Mouse (Mus musculus): ENCODE measurements at regions not wholly inside any gene's neighbourhood (a gene's known extent, or its start where the extent isn't known, plus 50 kb on each side); places are given as distances from the start of the nearest gene placed in this dataset.
"Not testable (repeated sequence)": the region's sequence is repeated elsewhere in the genome, so short reads cannot be mapped to it uniquely, and the experiment has no call there.

DNA sequence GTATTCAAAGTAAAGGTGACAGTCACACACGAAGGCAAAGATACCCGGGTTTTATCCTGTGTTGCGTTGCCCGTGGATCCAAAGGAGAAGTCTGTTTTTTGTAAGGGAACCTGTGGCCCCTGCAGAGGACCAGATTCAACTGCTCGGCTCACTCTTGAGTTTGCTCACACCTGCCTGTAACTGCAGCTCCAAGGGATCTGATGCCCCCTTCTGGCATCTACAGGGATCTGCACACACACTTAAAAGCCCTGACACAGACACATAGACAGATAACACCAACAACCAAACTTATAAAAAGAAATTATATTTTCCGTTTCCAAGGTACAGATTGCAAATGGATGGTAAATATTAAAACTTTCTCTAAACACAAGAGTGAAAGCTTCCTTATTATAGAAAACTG is 223.3 kb upstream of the 1700056E22Rik start:
- no peak for DNase-seq (ENCODE audit: low spot score in 2 of 2)

DNA sequence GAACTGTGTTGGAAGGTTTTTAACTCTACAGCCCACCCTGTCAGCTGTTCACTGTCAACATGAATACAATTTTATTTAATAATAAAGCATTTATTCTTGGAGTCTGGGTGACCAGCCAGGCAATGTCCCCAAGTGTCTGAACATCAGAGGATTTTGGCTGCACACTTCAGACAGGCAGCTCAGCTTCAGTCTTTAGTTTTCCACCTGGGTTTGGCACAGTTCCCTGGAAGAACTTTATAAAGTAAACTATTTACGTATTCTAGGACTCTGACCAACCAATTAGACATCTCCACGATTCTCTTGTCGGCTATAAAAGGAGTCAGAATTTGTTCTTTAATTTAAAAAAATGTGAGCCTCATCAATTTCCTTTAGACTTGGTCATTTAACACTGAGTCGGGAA is 220.8 kb upstream of the 1700056E22Rik start:
- no peak for DNase-seq (ENCODE audit: low spot score in 2 of 2)

DNA sequence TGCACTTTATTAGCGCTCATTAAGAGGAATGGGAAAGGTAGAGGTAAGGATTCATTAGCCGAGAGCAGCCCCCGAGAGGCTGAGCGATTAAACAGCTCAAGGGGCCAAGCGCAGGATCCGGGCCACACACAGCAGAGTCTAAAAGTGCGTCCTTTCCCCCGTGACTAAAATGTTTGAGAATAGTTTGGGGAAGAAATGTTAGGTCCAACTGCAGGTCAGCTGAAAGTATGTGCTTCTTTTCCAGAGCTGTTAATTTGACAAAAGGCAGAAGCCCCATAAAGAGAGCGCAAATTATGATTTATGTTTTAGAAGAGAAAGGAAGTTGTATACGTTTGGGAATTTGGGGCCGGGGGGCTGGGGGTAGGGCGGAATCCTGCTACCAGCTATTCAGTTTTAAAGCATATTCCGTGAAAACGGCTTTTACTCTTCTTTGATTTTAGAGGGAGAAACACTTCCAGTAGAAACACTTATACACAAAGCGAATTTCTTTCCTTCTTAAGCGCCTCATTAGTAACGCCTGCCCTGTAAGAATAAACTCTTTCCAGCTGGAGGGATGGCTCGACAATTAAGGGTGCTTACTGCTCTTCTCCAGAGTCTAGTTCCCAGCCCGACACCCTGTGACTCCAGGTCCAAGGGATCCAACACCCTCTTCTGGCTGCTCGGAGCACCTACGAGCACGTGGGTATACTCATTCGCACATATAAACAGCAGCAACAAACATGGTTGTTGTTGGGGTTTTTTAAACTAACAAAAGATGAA is 210.8 kb upstream of the 1700056E22Rik start:
- DNase-seq (ENCODE audit: low spot score in 2 of 2) = no peak

DNA sequence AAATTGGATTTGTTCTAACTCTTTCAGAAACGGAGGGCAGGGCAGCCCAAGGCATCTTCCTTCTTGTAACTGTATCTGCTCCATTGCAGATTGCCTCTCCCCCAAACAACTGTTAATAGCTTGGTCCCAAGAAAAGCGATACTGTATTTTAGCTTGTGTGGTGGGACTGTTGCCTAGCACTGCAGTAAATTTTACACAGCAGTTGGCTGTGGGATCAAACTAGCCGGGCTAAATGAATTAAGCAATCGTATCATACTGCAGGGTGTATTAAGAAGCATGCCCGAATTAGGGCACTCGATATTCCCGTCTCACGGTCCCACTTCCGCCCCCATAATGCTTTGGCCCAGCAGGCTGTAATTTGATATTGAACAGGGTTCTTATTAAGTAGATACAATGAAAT is 210.2 kb upstream of the 1700056E22Rik start:
- no peak for DNase-seq (ENCODE audit: low spot score in 2 of 2)

DNA sequence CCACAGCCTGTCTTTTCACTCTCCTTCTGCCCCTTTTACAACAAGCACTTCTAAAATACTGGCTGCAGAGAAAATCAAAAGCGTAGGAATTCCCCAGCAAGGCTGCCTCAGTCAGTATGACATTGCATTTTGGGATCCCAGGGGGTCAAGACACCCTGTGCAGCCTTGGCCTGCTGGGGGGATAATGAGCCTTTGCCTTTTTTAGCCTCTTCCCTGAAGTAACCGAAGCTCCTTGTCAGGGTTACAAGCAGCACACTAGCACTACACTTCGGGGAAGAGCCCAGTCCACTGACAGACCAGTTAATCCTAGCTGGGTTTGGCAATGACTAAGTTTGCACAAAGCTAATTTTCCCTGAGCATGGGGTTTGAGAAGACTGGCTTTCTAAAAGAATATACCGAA is 207.7 kb upstream of the 1700056E22Rik start:
- DNase-seq (ENCODE audit: low spot score in 2 of 2) = no peak

DNA sequence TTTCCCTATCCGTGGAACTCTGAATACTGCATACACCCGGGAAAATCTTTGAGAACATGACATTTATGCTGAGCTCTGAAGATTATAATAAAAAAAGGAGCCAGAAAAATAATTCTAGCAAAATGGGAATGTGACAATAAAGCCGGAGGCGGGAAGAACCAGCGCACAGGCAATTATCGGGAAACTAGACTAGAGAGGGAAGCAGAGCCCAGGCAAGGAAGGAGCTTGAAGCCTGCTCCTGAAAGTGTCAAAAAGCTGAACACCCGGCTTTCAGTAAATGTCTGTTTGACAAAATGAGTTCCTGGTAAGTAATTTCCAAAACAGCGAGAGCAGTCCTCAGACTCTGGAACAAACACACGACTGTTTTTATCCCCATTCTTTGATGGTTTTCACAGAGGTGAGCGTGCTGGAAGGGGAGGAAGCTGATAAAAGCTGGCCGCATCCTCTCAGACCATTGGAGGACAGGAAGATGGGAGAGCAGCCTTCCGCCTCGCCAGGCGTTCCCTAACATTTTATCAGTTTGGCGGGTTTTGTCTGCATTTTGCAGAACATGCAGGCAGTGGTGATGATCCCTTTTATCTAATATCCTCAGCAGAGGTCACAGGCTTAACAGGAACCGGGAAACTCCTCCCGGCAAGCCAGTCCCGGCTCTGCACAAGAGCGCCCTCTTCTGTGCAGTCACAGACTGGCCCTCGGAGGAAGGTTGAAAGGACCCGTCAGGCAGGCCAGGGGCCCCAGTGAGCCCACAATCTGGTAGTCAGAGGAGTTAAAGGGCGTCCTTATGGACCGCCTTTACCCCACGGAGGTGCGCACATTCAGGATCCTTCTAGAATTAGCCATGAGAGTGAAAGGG is 201.3 kb upstream of the 1700056E22Rik start:
- DNase-seq (ENCODE audit: low spot score in 2 of 2) = peak; percentile 36 to 64

DNA sequence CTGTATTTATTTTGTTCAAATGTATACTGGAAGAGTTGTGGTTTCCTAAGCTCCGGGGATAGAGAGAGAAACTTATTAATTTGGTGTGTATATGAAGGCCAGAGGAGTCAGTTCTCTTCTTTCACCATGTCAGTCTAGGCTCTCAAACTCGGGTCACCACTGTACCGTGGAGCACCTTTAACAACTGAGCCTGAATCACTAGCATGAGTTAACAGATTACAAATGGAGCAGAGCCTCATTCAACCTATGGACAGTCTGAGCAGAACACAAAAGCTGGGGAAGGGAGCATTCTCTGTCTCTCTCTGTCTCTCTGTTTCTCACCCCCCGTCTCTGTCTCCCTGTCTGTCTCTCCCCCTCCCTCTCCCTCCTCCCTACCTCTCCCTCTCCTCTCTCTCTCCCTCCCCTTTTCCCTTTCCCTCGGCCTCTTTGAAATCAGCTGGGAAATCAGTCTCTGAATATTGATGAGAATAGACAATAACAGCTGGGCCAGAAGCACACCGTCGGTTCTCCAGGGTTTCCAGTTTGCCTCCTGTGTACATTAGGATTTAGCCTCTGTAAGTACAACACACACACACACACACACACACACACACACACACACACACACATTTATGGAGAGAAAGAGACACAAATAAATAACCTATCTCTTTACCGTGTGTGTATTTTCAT is 200.4 kb upstream of the 1700056E22Rik start:
- no peak for DNase-seq (ENCODE audit: low spot score in 2 of 2)

DNA sequence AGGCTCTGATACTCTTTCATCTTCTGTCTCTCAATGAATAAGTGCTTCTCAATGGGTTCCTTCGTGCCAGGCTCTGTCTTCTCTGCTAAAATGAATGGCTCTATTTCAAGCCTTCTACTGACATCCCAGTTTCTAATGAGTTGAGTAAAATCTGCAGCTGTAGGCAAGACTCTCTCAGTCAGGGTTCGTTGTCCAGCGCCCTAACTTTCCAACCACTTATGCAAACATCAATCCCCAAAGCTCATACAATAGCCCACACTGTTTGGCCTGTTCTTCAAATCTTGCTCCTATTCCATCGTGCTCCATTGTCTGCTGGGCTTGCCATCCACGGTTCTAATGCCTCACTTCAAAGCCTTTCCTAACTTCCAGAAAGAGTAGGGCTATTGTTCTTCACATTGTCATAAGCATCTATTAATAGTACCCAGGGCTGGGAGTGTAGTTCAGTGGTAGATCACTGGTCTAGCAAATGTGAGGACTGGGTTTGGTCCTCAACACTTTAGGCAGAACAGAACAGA is 199.7 kb upstream of the 1700056E22Rik start:
- no peak for DNase-seq (ENCODE audit: low spot score in 2 of 2)

DNA sequence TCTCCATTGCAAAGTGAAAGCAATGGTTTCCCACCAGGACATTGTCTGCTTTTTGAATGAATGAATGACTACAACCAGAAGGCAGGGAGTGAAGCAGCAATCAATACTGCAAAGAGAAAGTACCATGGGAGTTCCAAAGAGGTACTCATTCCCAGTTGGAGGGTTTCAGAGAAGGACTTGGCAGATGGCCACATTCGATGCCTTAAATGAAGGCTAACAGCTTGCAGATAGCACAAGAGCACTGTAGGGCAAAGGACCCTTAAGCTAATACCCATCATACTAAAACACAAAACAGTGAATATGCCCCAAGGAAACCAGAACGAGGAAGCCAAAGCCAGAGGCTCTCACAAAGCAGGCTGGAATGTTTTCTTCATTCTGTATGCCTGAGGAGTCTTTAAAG is 188.2 kb upstream of the 1700056E22Rik start:
- DNase-seq (ENCODE audit: low spot score in 2 of 2) = no peak

DNA sequence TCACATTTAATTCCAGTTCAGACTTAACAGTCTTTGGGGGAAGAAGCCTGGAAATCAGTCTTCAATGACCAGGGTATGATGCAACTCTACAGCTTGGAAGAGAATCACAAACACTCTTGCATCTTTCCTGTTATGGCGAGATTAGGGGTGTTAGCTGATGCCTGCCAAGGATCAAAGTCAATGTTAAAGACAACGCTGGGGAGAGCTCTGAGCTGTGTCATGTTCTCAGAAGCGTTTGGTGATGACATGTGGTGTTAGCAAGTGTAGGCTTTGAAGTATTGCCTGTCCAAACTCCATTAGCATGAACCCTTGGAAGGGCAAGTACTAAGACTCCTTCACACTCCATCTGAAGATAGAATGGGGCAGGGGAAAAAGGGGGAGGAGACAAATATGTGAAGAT is 187.7 kb upstream of the 1700056E22Rik start:
- no peak for DNase-seq (ENCODE audit: low spot score in 2 of 2)

DNA sequence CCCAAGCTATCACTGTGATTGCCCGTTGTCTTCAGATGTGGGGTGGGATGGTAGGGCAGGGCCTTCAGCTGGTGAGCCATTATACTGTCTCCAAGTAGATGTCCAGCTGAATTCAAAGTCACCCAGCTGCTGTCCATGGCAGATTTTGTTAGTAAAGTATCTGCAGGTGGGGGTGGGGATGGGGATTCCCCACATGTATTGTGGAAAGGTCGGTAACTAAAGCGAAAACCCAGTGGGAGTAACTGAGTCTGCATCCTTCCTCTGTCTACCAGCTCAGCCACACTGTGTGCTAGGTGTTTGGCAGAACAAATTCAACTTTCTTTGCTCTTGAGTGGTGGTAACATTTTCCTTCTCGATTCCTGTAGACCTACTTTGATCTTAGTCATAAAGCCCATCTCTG is 163.2 kb upstream of the 1700056E22Rik start:
- DNase-seq (ENCODE audit: low spot score in 2 of 2) = no peak

DNA sequence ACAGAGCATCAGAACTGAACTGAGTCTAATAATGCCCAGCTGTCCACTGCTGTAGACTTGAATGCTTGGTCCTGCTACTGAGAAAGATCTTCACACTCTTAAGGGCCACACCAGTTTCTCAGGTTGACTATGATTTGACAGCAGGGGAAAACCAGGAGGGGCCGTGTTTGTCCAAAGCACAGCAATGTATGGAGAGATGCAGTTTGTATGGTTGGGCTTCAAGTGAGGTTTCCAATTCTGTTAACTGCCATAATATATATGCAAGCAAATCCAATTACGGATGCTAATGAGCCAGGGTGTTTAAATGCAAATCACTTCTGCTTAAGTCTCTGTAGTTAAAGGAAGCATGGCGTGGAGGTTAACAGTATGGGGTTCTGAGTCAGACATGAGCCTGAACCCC is 157.2 kb upstream of the 1700056E22Rik start:
- DNase-seq (ENCODE audit: low spot score in 2 of 2) = no peak

DNA sequence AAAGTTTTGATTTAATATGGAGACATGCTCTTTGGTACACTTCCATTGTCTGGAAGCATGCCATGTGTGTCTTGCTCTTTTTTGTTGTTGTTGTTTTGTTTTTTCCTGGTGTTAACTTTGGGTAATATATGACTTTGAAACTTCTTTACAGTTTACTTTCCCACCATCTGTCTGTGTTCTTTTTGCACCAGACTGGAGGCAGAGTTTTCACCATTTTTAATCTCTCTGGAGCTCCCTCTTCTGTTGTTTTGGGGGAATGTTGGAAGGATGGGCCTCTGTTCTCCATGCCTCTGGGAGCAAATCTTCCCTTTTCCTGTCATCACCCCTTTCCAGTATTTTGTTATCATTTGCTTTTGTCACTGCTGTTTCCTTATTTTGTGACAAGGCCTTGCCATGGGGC is 153.5 kb upstream of the 1700056E22Rik start:
- DNase-seq (ENCODE audit: low spot score in 2 of 2) = no peak

DNA sequence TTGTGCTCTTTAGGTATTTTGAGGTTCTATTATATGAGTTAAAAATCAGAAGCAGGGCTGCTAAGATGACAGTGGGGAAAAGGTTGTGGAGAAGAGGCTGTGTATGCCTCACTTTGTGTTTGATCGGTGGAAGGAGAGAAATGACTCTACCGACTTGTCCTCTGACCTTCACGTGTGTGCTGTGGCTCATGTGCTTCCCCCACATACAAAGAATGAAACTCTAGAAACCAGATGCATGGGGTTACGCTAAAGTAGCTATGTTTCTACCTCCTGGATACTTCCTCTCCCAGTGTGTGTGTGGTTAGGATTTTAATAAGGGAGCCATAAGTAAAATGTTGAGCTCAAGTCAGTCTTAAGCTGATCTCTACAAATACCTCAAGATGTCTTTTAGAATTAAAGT is 148.1 kb upstream of the 1700056E22Rik start:
- no peak for DNase-seq (ENCODE audit: low spot score in 2 of 2)

DNA sequence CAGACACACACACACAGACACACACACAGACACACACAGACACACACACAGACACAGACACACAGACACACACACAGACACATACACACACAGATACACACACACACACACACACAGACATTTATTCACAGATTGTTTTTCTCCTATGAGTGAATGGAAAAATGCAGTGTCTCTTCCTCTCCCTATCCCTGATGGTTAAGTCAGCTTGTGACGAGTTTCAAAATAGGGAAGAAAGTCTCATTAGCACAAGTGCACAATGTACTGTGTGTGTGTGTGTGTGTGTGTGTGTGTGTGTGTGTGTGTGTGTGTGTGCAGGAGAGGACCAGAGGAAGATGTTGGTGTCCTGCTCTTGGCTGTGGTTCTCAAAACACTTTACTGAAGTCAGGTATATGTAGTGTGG is 140.3 kb upstream of the 1700056E22Rik start:
- not testable (repeated sequence) for DNase-seq (ENCODE audit: low spot score in 2 of 2)

DNA sequence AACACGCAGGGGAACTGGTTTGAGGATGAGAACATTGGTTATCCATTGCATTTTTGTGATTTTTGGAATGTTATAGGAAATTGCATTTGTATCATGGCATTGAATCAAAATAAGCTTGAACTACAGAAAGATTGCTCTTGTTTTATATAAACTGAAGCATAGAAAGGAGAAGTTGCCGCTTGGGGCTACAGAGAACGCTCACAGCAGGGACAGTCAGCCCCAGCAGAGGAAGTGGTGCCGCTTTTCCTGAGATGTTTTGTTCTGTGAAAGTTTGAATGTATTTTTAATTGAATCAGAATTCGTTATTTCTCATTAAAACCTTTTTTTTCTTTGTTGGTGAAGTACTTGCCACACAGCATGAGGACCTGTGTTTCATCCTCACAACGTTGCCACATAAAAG is 139.6 kb upstream of the 1700056E22Rik start:
- no peak for DNase-seq (ENCODE audit: low spot score in 2 of 2)

DNA sequence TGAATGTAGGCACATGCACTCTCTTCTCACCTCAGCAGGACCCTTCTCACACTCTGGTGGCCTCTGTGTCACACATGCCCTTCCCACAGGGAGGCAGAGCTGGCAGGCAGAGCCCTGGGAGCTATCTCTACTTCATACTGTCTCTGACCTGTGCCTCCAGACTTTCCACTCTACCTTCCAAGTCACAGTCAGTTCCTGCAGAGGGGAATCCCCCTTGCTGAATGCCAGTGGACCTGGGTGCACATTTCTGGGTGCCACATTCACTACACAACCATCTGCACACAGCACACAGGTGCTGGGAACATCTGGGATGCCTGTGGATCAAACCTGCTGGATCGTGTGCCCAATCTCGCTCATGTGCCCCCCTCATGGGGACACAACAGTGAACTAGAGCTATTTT is 138.9 kb upstream of the 1700056E22Rik start:
- no peak for DNase-seq (ENCODE audit: low spot score in 2 of 2)

DNA sequence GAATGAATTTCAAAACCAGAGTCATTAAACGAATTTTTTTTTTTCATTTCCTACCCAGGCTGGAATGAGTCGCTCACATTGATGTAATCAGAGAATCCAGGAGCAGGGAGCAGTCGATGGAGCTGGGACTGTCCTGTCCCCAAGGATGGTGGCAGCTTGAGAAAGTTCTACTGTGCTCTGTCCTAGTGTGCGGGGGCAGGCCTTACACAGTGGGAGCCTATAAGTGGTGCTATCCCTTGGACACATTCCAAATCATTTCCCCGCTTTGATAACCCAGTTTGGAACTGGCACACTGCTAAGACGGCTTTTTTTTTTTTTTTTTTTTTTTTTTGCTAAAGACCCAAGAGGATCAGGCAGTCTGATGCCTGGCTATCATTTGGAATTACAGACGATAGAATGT is 137.5 kb upstream of the 1700056E22Rik start:
- no peak for DNase-seq (ENCODE audit: low spot score in 2 of 2)

DNA sequence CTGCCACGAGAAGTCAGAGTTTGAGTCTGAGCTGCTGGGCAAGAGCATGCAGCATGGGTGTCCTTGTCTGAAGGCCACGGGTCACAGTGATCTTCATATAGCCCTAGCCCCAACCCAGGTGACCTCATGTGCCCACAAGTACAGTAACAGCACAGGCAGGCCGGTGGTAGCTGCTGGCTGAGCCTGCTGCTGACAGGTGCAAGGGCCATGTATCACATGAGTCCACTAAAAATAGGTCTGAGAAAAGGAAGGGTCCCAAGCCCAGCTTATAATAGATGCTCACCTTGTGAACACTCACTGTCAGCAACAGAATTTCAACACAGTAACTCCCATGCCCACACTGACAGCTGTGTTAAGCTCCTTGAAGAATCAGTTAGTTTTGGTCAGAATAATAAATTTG is 136.8 kb upstream of the 1700056E22Rik start:
- DNase-seq (ENCODE audit: low spot score in 2 of 2) = no peak

DNA sequence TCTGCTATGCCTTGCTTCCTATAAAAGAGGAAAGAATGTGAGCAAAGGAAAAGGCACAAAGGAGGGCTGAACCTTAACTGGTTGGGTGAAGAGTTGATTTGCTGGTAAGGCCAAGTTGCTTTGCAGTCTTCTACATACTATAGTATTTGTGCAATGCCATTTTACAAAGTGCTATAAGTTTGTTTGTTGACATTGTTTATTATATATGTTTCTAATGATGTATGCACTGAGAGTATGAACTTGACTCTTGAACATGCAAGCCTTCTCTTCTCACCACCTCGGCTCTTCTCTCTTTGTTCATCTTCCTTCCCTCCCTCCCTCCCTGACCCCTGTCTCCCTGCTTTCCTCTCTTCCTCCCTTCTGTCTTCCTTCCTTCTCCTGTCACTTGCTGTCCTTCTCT is 135.9 kb upstream of the 1700056E22Rik start:
- no peak for DNase-seq (ENCODE audit: low spot score in 2 of 2)

DNA sequence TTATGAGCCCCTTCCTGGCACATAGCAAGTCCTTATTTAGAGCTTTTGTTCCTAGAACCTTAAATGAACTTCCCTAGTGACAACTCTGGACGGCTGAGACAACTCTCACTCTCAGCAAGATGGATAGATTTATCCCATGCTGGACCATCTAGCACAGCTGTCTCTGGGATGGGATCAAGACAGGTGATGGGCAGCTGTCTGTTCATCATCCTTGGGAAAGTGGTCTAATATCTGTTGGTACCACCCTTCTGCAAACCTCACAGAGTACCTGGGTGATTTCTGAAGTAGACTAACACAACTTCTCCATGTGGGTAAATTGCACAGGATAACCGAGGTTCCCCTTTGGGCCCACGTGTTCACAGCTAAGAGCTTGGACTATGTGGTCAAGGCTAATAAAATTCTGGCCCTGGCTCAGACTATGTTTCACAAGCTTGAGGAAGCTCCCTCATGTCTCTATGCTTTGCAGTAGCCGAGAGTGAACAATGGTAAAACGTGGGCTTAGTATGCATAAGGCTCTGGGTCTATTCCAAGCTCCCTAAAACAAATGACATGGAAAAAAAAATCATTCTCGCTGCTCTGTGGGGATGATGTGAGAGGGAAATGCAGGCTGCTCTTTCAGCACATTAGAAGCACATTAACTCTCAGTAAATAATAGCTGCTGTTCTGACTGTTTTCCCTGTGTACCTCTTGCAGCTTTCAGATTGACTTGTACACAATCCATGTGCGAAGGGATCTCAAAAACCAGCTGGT is 135.1 kb upstream of the 1700056E22Rik start:
- no peak for DNase-seq (ENCODE audit: low spot score in 2 of 2)

All from adrenal gland, postnatal 4 days (tissue).